Mouse (Mus musculus): ENCODE data around the gene Wdsub1.

Wdsub1 gene

DNA sequence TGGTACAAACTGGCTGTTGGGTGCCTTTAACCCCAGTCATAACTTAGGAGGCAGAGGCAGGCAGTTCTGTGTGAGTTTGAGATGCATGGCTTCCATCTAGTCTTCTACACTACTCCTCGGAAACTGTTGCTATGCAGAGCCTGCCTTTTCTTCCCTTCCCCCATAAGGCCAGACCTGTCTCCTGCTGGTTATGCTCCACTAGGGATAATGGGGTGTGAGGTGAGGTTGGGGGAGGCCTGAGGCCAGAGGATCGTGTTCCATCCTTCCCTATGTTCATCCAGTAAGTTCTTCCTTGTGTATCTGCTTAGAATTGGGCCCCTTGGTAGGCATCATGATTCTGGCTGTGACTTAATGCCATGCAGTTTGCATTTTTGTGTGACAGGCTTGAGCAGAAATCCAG is 76.8 kb downstream of the Wdsub1 start:
- no peak for DNase-seq (ENCODE audit: low spot score)

DNA sequence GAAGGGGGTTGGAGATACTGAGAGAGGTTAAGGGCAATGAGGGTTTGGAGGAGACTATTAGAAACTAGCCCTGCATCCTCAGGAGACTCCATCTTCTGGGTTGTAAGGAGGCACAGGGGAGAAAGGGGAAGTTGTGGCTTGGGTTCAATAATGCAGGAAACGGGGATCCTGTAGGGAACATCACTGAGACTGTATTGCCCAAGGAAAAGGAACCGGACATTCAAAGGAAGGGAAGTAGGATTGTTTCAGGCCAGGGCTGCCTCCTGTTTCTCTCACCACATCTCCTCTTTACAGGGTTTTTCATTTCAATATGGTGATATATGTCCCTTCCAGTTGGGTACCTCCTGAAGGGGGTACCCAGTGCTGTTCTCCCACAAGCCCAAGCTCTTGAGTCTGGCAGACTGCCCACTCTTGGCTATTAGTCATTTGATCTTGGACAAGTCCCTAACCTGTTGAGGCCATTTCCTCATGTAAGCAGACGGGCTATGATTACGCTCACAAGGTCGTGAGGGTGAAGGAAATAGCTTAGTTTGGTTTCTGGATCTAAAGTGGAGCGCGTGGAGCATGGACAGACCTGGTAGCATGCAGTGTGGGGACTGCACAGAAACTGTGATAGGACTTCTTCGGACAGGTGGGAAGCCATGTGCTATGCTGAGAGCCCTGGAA is 79.5 kb downstream of the Wdsub1 start:
- DNase-seq (ENCODE audit: low spot score): no peak

All from layer of hippocampus, adult 11-12 months (tissue).